Mouse (Mus musculus): ENCODE measurements around the gene Clec2h.
"Not testable (repeated sequence)": the region's sequence is repeated elsewhere in the genome, so short reads cannot be mapped to it uniquely, and the experiment has no call there.

The Clec2h gene

GRCm38 (mm10) chr6:128662206-128662605 is at the start of gene Clec2h:
Gene Clec2h, plus strand, starts transcription at chr6:128662385.
- no peak for DNase-seq (ENCODE audit: low spot score in 2 of 2)

GRCm38 (mm10) chr6:128622733-128623132 is 39.5 kb upstream of the Clec2h start:
- DNase-seq (ENCODE audit: low spot score in 2 of 2), result no peak

- DNase-seq (ENCODE audit: low spot score in 2 of 2), result not testable (repeated sequence)
These were observed 38.8 kb upstream of the Clec2h start, which contains the start of gene Klrb1a for GRCm38 (mm10) chr6:128623433-128623832. Gene Klrb1a, minus strand, starts transcription at chr6:128623533.

- DNase-seq (ENCODE audit: low spot score in 2 of 2), result no peak
These were observed 37.8 kb upstream of the Clec2h start for GRCm38 (mm10) chr6:128624425-128624824.

- DNase-seq (ENCODE audit: low spot score in 2 of 2), result not testable (repeated sequence)
These were observed 36.9 kb upstream of the Clec2h start for GRCm38 (mm10) chr6:128625246-128625645.

- peak; percentile 22 to 31 for DNase-seq (ENCODE audit: low spot score in 2 of 2)
These were observed 32.1 kb upstream of the Clec2h start for GRCm38 (mm10) chr6:128629771-128630739.

GRCm38 (mm10) chr6:128630912-128631905 is 31.0 kb upstream of the Clec2h start:
- not testable (repeated sequence) for DNase-seq (ENCODE audit: low spot score in 2 of 2)

- no peak for DNase-seq (ENCODE audit: low spot score in 2 of 2)
These were observed 21.5 kb upstream of the Clec2h start for GRCm38 (mm10) chr6:128640673-128641072.

- DNase-seq (ENCODE audit: low spot score in 2 of 2), result no peak
These were observed 21.0 kb upstream of the Clec2h start for GRCm38 (mm10) chr6:128641116-128641716.

- peak; percentile 46 to 73 for DNase-seq (ENCODE audit: low spot score in 2 of 2)
These were observed 18.2 kb upstream of the Clec2h start for GRCm38 (mm10) chr6:128643999-128644398.

- DNase-seq (ENCODE audit: low spot score in 2 of 2), result not testable (repeated sequence)
These were observed 17.5 kb upstream of the Clec2h start for GRCm38 (mm10) chr6:128644694-128645093.

GRCm38 (mm10) chr6:128645708-128646107 is 16.5 kb upstream of the Clec2h start:
- DNase-seq (ENCODE audit: low spot score in 2 of 2), result not testable (repeated sequence)

GRCm38 (mm10) chr6:128649681-128650080 is 12.5 kb upstream of the Clec2h start:
- no peak for DNase-seq (ENCODE audit: low spot score in 2 of 2)

- DNase-seq (ENCODE audit: low spot score in 2 of 2), result no peak
These were observed 12.0 kb upstream of the Clec2h start for GRCm38 (mm10) chr6:128650187-128650586.

GRCm38 (mm10) chr6:128650827-128651226 is 11.4 kb upstream of the Clec2h start:
- not testable (repeated sequence) for DNase-seq (ENCODE audit: low spot score in 2 of 2)

GRCm38 (mm10) chr6:128652938-128653337 is 9.2 kb upstream of the Clec2h start:
- DNase-seq (ENCODE audit: low spot score in 2 of 2), result peak; percentile 29 to 33

GRCm38 (mm10) chr6:128661249-128661648 is 936 bp upstream of the Clec2h start:
- no peak for DNase-seq (ENCODE audit: low spot score in 2 of 2)

GRCm38 (mm10) chr6:128669936-128670335 is 7.8 kb downstream of the Clec2h start:
- DNase-seq (ENCODE audit: low spot score in 2 of 2), result no peak

GRCm38 (mm10) chr6:128679574-128679973 is 17.4 kb downstream of the Clec2h start:
- no peak for DNase-seq (ENCODE audit: low spot score in 2 of 2)

GRCm38 (mm10) chr6:128701691-128702090 is 39.5 kb downstream of the Clec2h start:
- DNase-seq (ENCODE audit: low spot score in 2 of 2), result no peak

- DNase-seq (ENCODE audit: low spot score in 2 of 2), result no peak
These were observed 60.8 kb downstream of the Clec2h start, which contains the start of gene Klrb1 for GRCm38 (mm10) chr6:128722959-128723358. Gene Klrb1, minus strand, starts transcription at chr6:128723059.
